Comparison of ENCODE assay signal across 13 mouse cellular contexts in genomic region chr10:21938166-21938565, GRCm38 (mm10).
"Had no signal": no experiment of that assay in that cellular context is flagged by ENCODE, and none has a peak within 500 bp of the region (broad histone marks: within the 10 kb centered on the region; RNA-seq: fewer than 3 reads in every experiment).

No protein-coding gene starts in this region.

- H3K9ac ChIP-seq: liver, embryonic 14.5 days; liver, postnatal 0 days; lung, embryonic 14.5 days; midbrain, embryonic 13.5 days had no signal

- H3K27me3 ChIP-seq: midbrain, embryonic 13.5 days had no signal

- H3K4me2 ChIP-seq: lung, embryonic 14.5 days; midbrain, embryonic 13.5 days had no signal

- H3K36me3 ChIP-seq: midbrain, embryonic 13.5 days had no signal

- H3K27ac ChIP-seq: liver, embryonic 14.5 days; macrophage; midbrain, embryonic 13.5 days had no signal

- H3K4me3 ChIP-seq: midbrain, embryonic 13.5 days had no signal

- DNase-seq: kidney, adult 18-20 months; kidney, adult 9 months; kidney, postnatal 14 days; kidney, postnatal 4 days; liver, postnatal 0 days; lung, embryonic 14.5 days; thymus, adult 18-20 months; thymus, postnatal 14 days; thymus, postnatal 4 days had no signal

- H3K9me3 ChIP-seq: midbrain, embryonic 13.5 days had no signal

- ATAC-seq: liver, postnatal 0 days; midbrain, embryonic 13.5 days; midbrain, embryonic 16.5 days had no signal
